Mouse (Mus musculus) ES-Bruce4 (cell line): ENCODE data around the gene Fbxo36. TPM values are rescaled to one million over a fixed set of nuclear protein-coding genes. Genes with fewer than 3 reads are reported as not detected.

Experiments used
- H3K27ac ChIP-seq: 2 replicates; pipeline ENCODE4 v1.5.1; 2012; ENCODE audit warnings: low read length, inconsistent platforms; ENCODE audit not compliant: insufficient read depth
- H3K27me3 ChIP-seq: 2 replicates; pipeline ENCODE4 v1.6.1; 2012; ENCODE audit warnings: mild to moderate bottlenecking, low read length, inconsistent platforms; ENCODE audit not compliant: control insufficient read depth, poor library complexity, insufficient read depth, severe bottlenecking
- H3K36me3 ChIP-seq: 2 replicates; pipeline ENCODE4 v1.6.1; 2012; ENCODE audit warnings: inconsistent platforms, mild to moderate bottlenecking, low read length, moderate library complexity; ENCODE audit not compliant: control insufficient read depth, poor library complexity, insufficient read depth, severe bottlenecking
- H3K4me1 ChIP-seq: one replicate; pipeline ENCODE4 v1.8.1; 2011; ENCODE audit warnings: low read length; ENCODE audit not compliant: control insufficient read depth, insufficient read depth
- H3K4me3 ChIP-seq: 2 replicates; pipeline ENCODE4 v1.5.1; 2011; ENCODE audit warnings: low read depth, mild to moderate bottlenecking, low read length
- H3K9ac ChIP-seq: 2 replicates; pipeline ENCODE4 v1.6.1; 2012; ENCODE audit warnings: low read depth, mild to moderate bottlenecking, inconsistent platforms; ENCODE audit not compliant: poor library complexity, severe bottlenecking
- H3K9me3 ChIP-seq: replicated peaks from 2 replicates; pipeline ENCODE4 v1.6.1; 2012; ENCODE audit warnings: mild to moderate bottlenecking, low read length, inconsistent platforms; ENCODE audit not compliant: control insufficient read depth, poor library complexity, insufficient read depth, severe bottlenecking
- CTCF ChIP-seq: IDR thresholded peaks from one replicate; pipeline ENCODE4 v1.8.1; 2011; ENCODE audit warnings: low read depth, low read length
- EP300 ChIP-seq: IDR thresholded peaks from 2 replicates; pipeline ENCODE4 v1.6.1; 2011; ENCODE audit warnings: low read depth, low read length; ENCODE audit not compliant: insufficient read depth
- POLR2A ChIP-seq: IDR thresholded peaks from one replicate; pipeline ENCODE4 v1.8.1; 2011; ENCODE audit warnings: low read length; ENCODE audit not compliant: insufficient read depth
- polyA plus RNA-seq: library from polyadenylated mRNA; stranded (reverse); fragments of >200 nt; gene quantifications from 2 replicates; pipeline ENCODE4 v1.2.4, GENCODE M21; 2011; ENCODE audit warnings: low read depth; ENCODE audit not compliant: missing spikeins, insufficient read depth, insufficient read length

Fbxo36 gene
- polyA plus RNA-seq, 1 experiment: 13.5 TPM

- no peak overlapping the region for H3K9ac ChIP-seq
- no peak overlapping the region for H3K27ac ChIP-seq
- TF ChIP-seq EP300 (no peak), POLR2A (no peak), CTCF (no peak)
- H3K4me1 ChIP-seq: peaks cover 1% of the 10 kb centered on the region
- no peaks in the 10 kb centered on the region for H3K27me3 ChIP-seq
- no peak overlapping the region for H3K4me3 ChIP-seq
- H3K9me3 ChIP-seq: no peaks in the 10 kb centered on the region
- no peaks in the 10 kb centered on the region for H3K36me3 ChIP-seq
Measured at GRCm38 (mm10) chr1:84924134-84924533, 84.5 kb downstream of the Fbxo36 start.

- H3K9ac ChIP-seq: no peak overlapping the region
- no peaks in the 10 kb centered on the region for H3K27me3 ChIP-seq
- no peak overlapping the region for H3K27ac ChIP-seq
- H3K9me3 ChIP-seq: no peaks in the 10 kb centered on the region
- H3K36me3 ChIP-seq: no peaks in the 10 kb centered on the region
- peaks cover 1% of the 10 kb centered on the region for H3K4me1 ChIP-seq
- H3K4me3 ChIP-seq: no peak overlapping the region
- TF ChIP-seq CTCF (no peak), POLR2A (no peak), EP300 (no peak)
Measured at GRCm38 (mm10) chr1:84925599-84925998, 86.0 kb downstream of the Fbxo36 start.

- H3K4me3 ChIP-seq: peak overlapping the region; percentile 85
- H3K4me1 ChIP-seq: no peaks in the 10 kb centered on the region
- H3K9me3 ChIP-seq: no peaks in the 10 kb centered on the region
- TF ChIP-seq POLR2A (no peak), EP300 (0 out of 2 replicates have a peak, but pooled peaks have one; percentile 19), CTCF (peak; percentile 94)
- no peaks in the 10 kb centered on the region; the same call in 1 of the 2 replicates for H3K27me3 ChIP-seq
- peak overlapping the region; percentile 65; the same call in 1 of the 2 replicates for H3K9ac ChIP-seq
- no peak overlapping the region for H3K27ac ChIP-seq
- H3K36me3 ChIP-seq: no peaks in the 10 kb centered on the region
Measured at GRCm38 (mm10) chr1:84933472-84934150, 94.0 kb downstream of the Fbxo36 start.

- TF ChIP-seq POLR2A: no peak
- H3K27ac ChIP-seq: no peak overlapping the region
Measured at GRCm38 (mm10) chr1:84934151-84934502, 94.5 kb downstream of the Fbxo36 start.

GRCm38 (mm10) chr1:84934503-84935333, 95.1 kb downstream of the Fbxo36 start, which contains the start of gene Slc16a14:
TSS of gene Slc16a14 (minus strand) at chr1:84935134.
- Histone ChIP-seq H3K4me3 (peak within 1 kb of the TSS; percentile 85), H3K4me1 (no peaks in the 10 kb centered on the region), H3K9ac (peak within 1 kb of the TSS; percentile 65), H3K27me3 (no peaks in the 10 kb centered on the region; the same call in 1 of the 2 replicates), H3K9me3 (no peaks in the 10 kb centered on the region), H3K27ac (no peak within 1 kb of the TSS), H3K36me3 (no peaks in the 10 kb centered on the region)
- no peak for TF ChIP-seq POLR2A
- no peak for TF ChIP-seq EP300
- TF ChIP-seq CTCF: no peak

More at GRCm38 (mm10) chr1:84934151-84934502, 94.5 kb downstream of the Fbxo36 start:
- H3K4me3 ChIP-seq: peak overlapping the region; percentile 85
- H3K36me3 ChIP-seq: no peaks in the 10 kb centered on the region
- H3K4me1 ChIP-seq: no peaks in the 10 kb centered on the region
- peak overlapping the region; percentile 65 for H3K9ac ChIP-seq
- H3K9me3 ChIP-seq: no peaks in the 10 kb centered on the region
- no peaks in the 10 kb centered on the region; the same call in 1 of the 2 replicates for H3K27me3 ChIP-seq

- Histone ChIP-seq H3K4me1 (no peaks in the 10 kb centered on the region), H3K9me3 (no peaks in the 10 kb centered on the region), H3K27ac (no peak overlapping the region), H3K36me3 (no peaks in the 10 kb centered on the region), H3K4me3 (no peak overlapping the region), H3K9ac (no peak overlapping the region), H3K27me3 (no peaks in the 10 kb centered on the region; the same call in 1 of the 2 replicates)
- no peak for TF ChIP-seq CTCF
- no peak for TF ChIP-seq EP300
- TF ChIP-seq POLR2A: no peak
Measured at GRCm38 (mm10) chr1:84935668-84936067, 96.0 kb downstream of the Fbxo36 start.
